Mouse (Mus musculus) midbrain, embryonic 16.5 days (tissue): ENCODE data around the gene Nup62cl. TPM values are rescaled to one million over a fixed set of nuclear protein-coding genes. Genes with fewer than 3 reads are reported as not detected.

Source experiments
- ATAC-seq: fragments of 200-750 bp; cut with Nextera tagmentation; 2 replicates; pipeline ENCODE4 v1.8.0; 2017; ENCODE audit warnings: moderate TSS enrichment
- H3K27ac ChIP-seq: fragments of 300-500 bp; sonication (generic); 2 replicates; pipeline ENCODE4 v1.5.1; 2014; ENCODE audit warnings: mild to moderate bottlenecking, low read length, mixed read lengths
- H3K27me3 ChIP-seq: fragments of 300-500 bp; sonication (generic); 2 replicates; pipeline ENCODE4 v1.6.1; 2014; ENCODE audit warnings: low read depth, low read length, mixed read lengths; ENCODE audit not compliant: control insufficient read depth, insufficient read depth
- H3K36me3 ChIP-seq: fragments of 300-500 bp; sonication (generic); 2 replicates; pipeline ENCODE4 v1.6.1; 2014; ENCODE audit warnings: mild to moderate bottlenecking, low read length, moderate library complexity, mixed read lengths; ENCODE audit not compliant: control insufficient read depth, insufficient read depth
- H3K4me1 ChIP-seq: fragments of 300-500 bp; sonication (generic); 2 replicates; pipeline ENCODE4 v1.6.1; 2014; ENCODE audit warnings: mild to moderate bottlenecking, low read length, mixed read lengths; ENCODE audit not compliant: control insufficient read depth, insufficient read depth
- H3K4me2 ChIP-seq: fragments of 300-500 bp; sonication (generic); 2 replicates; pipeline ENCODE4 v1.6.1; 2014; ENCODE audit warnings: mild to moderate bottlenecking, low read length, mixed read lengths
- H3K4me3 ChIP-seq: fragments of 300-500 bp; sonication (generic); 2 replicates; pipeline ENCODE4 v1.5.1; 2014; ENCODE audit warnings: low read depth, mild to moderate bottlenecking, low read length, moderate library complexity, mixed read lengths
- H3K9ac ChIP-seq: fragments of 300-500 bp; sonication (generic); 2 replicates; pipeline ENCODE4 v1.6.1; 2014; ENCODE audit warnings: low read depth, low read length, mixed read lengths
- H3K9me3 ChIP-seq: fragments of 300-500 bp; sonication (generic); replicated peaks from 2 replicates; pipeline ENCODE4 v1.6.1; 2014; ENCODE audit warnings: mild to moderate bottlenecking, low read length, mixed read lengths; ENCODE audit not compliant: control insufficient read depth, poor library complexity, severe bottlenecking
- WGBS: fragments of 180-500 bp; shearing (Covaris S2); extraction: QIAGEN DNeasy Blood & Tissue Kit; methylation state at CpG from one replicate; pipeline ENCODE4 v1.1.7; 2014; 5-methylcytosine and 5-hydroxymethylcytosine counted together
- polyA plus RNA-seq: library from polyadenylated mRNA; unstranded; fragments of >200 nt; fragmentation: Nextera tagmentation; extraction: Ambion mirVana; gene quantifications from 2 replicates; pipeline ENCODE4 v1.2.1, GENCODE M21; 2015

Gene Nup62cl
- 3.1 and 4.9 TPM in 2 replicates for polyA plus RNA-seq

DNA sequence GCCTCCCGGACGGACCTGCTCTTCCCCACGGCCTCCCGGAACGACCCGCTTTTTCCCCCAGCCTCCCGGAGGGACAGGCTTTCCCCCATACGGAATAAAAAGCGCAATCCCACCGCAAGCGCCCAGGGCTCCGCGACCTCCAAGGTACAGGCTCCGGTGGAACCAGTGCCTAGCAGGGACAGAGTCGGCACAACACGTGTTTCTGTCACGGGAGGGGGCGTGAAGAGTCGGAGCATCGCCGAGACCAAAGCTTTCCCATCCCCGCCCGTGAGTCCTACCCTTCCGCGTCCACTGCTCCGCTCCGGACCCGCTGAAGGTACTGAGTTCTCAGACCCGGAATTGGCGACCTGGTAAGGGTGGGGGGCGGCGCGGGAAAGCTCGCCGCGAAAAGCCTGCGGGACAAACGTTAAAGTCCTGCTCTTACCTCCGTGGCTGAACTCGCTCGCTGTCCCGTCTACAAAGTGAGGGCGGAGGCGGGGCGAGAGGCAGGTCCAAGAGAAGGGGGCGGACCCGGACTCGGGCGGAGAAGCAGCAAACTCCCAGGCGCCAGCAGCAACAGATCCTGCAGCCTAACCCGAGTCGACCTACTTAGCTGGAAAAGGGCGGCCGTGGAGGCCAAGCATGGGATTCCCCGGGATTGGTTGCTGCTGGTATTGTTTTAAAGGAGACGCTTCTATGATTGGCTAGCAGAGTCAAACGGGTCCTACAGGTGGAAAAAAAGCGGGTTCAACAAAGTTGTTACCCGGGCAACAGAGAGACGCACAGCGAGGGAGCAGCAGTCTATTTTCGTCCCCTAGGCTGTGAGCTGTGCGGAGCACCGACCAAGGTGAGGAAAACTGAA lies at the start of gene Nup62cl, which contains the start of gene Pih1h3b:
Nup62cl (minus strand) TSS at position 578 of the 841 bp plus-strand sequence.
Pih1h3b (plus strand) TSS at position 745 of the 841 bp plus-strand sequence.
- Histone ChIP-seq H3K4me3 (peak within 1 kb of the TSS; percentile 36), H3K4me1 (no peaks in the 10 kb centered on the region), H3K9ac (no peak within 1 kb of the TSS), H3K9me3 (peaks cover 7% of the 10 kb centered on the region; the same call in 1 of the 2 replicates), H3K4me2 (peak within 1 kb of the TSS; percentile 54), H3K27ac (no peak within 1 kb of the TSS), H3K27me3 (peaks cover 18% of the 10 kb centered on the region), H3K36me3 (no peaks in the 10 kb centered on the region)
- peak; percentile 68 for ATAC-seq
- 18% methylated on average over 57 of the region's 64 CpGs for WGBS

DNA sequence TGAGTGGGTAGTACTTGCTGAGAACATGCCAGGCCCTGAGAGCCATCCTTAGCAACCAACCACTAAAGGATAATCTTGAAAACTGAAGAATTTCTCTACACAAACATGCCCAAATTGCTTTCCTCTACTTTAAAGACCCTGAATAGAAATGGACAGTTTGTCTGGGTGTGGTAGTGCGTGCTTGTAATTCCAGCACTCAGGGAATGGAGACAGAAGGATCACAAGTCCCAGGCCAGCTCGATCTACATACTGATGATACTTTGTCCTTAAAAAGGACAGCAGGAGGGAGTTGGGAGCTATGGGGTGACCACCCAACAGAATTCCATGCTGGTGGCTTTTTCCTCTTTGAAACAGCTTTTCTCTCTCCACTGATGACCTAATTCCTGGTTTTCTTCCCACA lies 31.6 kb upstream of the Nup62cl start:
- H3K9ac ChIP-seq: no peak overlapping the region
- H3K9me3 ChIP-seq: no peaks in the 10 kb centered on the region
- no peak for ATAC-seq
- H3K4me3 ChIP-seq: no peak overlapping the region
- H3K27ac ChIP-seq: no peak overlapping the region
- peaks cover 3% of the 10 kb centered on the region; the same call in 1 of the 2 replicates for H3K27me3 ChIP-seq
- 68% methylated on average over 2 of the region's 2 CpGs for WGBS
- no peaks in the 10 kb centered on the region for H3K36me3 ChIP-seq
- H3K4me2 ChIP-seq: no peak overlapping the region
- H3K4me1 ChIP-seq: no peaks in the 10 kb centered on the region

DNA sequence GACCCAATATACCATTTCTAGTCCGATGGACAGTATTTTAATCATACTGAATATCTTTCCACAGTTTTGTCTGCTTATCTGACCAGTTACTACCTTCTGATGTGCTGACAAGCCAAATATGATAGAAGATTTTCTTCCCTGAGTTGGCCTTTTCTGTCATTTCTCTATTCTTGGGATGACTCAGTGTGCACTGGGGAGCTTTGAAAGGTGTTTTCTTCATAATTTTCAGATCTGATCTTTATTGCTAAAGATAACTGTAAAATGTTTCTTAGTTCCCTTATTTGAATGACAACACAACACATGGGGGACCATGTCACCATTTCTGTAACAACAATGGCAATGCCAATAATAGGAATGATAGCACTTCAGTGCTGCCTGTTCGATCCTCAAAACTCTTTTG lies 20.0 kb upstream of the Nup62cl start:
- no peaks in the 10 kb centered on the region for H3K27me3 ChIP-seq
- no peak overlapping the region for H3K9ac ChIP-seq
- ATAC-seq: no peak
- H3K4me2 ChIP-seq: no peak overlapping the region
- WGBS: 92% methylated on average over 2 of the region's 2 CpGs
- no peak overlapping the region for H3K27ac ChIP-seq
- no peaks in the 10 kb centered on the region for H3K4me1 ChIP-seq
- H3K9me3 ChIP-seq: no peaks in the 10 kb centered on the region
- H3K36me3 ChIP-seq: no peaks in the 10 kb centered on the region
- H3K4me3 ChIP-seq: no peak overlapping the region

DNA sequence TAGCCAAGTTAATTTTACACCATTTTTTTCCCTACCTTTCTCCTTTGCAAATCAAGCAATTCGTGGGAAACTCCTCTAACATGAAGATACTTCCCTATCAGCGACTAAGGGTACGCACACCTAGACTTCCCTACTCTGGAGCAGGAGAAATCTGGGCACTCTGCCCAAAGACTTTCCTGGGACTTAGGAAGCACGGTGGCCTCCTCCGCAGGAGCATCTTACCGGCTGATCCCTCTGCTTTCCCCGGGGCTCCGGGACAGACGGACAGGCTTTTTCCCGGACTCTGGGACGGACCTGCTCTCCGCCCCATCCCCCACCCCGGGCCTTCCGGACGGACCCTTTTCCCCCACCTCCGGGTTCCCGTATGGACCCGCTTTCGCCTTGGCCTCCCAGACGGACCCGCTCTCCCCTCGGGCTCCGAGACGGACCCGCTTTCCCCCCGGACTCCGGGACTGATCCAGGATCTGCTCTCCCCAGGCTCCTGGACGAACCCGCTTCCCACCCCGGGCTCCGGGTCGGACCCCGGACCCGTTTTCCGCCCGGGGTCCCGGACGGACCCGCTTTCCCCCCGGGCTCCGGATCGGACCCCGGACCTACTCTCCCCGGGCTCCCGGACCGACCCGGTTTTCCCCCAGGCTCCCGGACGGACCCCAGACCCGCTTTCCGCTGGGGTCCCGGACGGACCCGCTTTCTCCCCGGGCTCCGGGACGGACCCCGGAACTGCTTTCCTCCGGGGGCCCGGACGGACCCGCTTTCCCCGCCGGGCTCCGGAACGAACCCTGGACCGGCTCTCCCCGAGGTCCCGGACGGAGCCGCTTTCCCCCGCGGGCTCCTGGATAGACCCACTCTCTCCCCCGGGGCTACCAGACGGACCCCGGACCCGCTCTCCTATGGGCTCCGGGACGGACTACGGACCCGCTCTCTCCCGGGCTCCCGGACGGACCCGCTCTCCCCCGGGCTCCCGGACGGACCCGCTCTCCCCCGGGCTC lies 1.3 kb downstream of the Nup62cl start:
- H3K4me1 ChIP-seq: no peaks in the 10 kb centered on the region
- peak overlapping the region; percentile 31 for H3K4me3 ChIP-seq
- WGBS: 19% methylated on average over 76 of the region's 90 CpGs
- ATAC-seq: 0 out of 2 replicates have a peak, but pooled peaks have one; percentile 45
- H3K36me3 ChIP-seq: no peaks in the 10 kb centered on the region
- H3K4me2 ChIP-seq: peak overlapping the region; percentile 52
- H3K9me3 ChIP-seq: peaks cover 7% of the 10 kb centered on the region; the same call in 1 of the 2 replicates
- 0 out of 2 replicates have a peak overlapping the region, but pooled peaks have one; percentile 10 for H3K9ac ChIP-seq
- H3K27ac ChIP-seq: no peak overlapping the region
- peaks cover 18% of the 10 kb centered on the region for H3K27me3 ChIP-seq

DNA sequence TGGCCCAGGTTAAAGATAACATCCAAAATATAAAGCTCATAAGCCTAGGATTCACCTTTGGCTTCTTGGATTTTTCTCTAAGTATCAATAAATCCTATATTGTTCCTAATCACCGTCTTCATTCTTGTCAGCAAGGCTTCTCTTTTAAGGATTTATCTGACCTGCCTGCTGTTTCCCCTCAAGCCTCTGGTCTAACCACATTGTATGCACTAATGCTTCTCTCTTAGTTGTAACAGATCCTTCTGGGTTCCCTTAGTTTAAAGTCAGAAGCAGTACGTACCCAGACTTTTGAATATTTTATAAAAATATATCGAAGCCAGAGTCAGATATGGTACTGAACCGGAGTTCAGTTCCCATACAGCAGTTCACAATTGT lies 63.8 kb downstream of the Nup62cl start:
- no peak overlapping the region; the same call in 1 of the 2 replicates for H3K9ac ChIP-seq
- peak; percentile 67 for ATAC-seq
- WGBS: 83% methylated on average over 4 of the region's 4 CpGs
- no peak overlapping the region for H3K27ac ChIP-seq
- H3K27me3 ChIP-seq: no peaks in the 10 kb centered on the region
- H3K4me3 ChIP-seq: peak overlapping the region; percentile 60; the same call in 1 of the 2 replicates
- H3K4me2 ChIP-seq: peak overlapping the region; percentile 20
- no peaks in the 10 kb centered on the region for H3K36me3 ChIP-seq
- no peaks in the 10 kb centered on the region for H3K9me3 ChIP-seq
- no peaks in the 10 kb centered on the region; the same call in 1 of the 2 replicates for H3K4me1 ChIP-seq

DNA sequence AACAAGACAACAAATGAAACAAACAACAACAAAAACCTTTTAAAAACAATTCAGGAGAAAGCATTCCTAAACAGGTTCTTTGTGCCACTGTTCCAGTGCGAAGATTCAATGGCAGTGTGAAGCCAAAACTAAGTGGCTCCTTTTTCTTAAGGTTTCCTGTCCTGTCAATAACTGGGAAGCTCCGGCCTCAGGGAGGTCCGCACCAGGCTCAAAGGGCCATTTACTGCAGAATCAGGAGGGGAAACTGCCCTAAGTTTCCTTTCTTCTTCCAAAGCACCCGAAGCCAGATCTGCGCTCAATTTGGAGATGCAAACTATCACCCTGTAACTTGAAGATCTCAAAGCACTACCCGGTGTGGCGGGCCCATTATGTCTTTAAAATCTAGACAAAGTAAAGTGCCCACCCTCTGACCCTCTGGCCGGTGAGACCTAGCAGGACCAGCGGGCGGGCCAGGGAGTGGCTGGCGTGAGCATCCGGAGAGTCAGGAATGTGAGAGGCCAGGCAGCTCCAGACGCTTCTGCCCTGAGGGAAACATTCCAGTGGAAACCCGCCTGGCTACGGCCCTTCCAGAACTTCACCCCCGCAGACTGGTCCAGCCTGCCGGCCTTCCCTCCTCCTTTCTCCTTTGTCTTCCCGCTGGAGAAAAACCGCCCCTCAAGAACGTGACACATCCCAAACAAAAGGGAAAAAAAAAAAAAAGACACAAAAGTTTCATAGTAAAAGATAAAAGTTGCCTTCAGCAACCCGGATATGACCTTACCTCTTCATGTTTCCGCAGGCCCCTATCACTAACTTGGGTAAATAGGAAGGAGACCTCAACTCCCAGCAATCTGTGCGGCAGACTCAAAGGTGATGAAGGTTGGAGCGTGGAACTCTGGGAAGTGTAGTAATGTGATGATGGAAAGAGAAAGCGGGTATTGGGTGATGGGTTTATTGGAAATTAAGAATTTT lies 64.5 kb downstream of the Nup62cl start, which contains the start of gene Rbm41:
Rbm41 (minus strand) TSS at position 856 of the 951 bp plus-strand sequence.
- no peaks in the 10 kb centered on the region; the same call in 1 of the 2 replicates for H3K4me1 ChIP-seq
- no peaks in the 10 kb centered on the region for H3K36me3 ChIP-seq
- H3K9me3 ChIP-seq: no peaks in the 10 kb centered on the region
- H3K27me3 ChIP-seq: no peaks in the 10 kb centered on the region
- 20% methylated on average over 25 of the region's 25 CpGs for WGBS
- H3K4me3 ChIP-seq: peak within 1 kb of the TSS; percentile 60
- peak within 1 kb of the TSS; percentile 53 for H3K4me2 ChIP-seq
- ATAC-seq: peak; percentile 98
- H3K9ac ChIP-seq: peak within 1 kb of the TSS; percentile 67
- H3K27ac ChIP-seq: peak within 1 kb of the TSS; percentile 54

DNA sequence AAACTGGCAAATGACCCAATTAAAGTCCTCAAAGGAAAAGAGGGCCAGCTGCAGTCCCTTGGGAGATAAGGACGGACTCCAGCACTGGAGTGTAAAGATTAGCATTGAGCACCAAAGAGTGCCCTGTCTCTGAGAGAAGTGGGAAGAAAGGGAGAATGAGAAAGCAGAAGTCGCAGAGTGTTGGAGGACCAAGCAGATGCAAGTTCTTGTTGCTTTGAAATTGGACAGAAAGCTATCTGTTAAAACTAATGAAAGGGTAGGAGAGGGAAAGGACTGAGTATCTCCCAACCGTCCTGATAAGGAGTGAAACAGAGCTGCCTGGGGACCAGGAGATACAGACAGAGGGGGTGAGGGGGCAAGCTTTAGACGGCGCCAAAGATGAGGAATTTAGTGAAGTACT lies 80.4 kb downstream of the Nup62cl start:
- no peaks in the 10 kb centered on the region for H3K4me1 ChIP-seq
- H3K9ac ChIP-seq: no peak overlapping the region
- no peak overlapping the region for H3K4me3 ChIP-seq
- H3K27me3 ChIP-seq: no peaks in the 10 kb centered on the region; the same call in 1 of the 2 replicates
- no peaks in the 10 kb centered on the region for H3K36me3 ChIP-seq
- ATAC-seq: no peak
- H3K27ac ChIP-seq: no peak overlapping the region
- H3K4me2 ChIP-seq: no peak overlapping the region
- no peaks in the 10 kb centered on the region for H3K9me3 ChIP-seq
- 86% methylated on average over 5 of the region's 5 CpGs for WGBS
